Mouse (Mus musculus): Measurements from ENCODE around the gene Commd3.
A peak's percentile ranks its signal among the peaks of the same experiment; 100 is the strongest.

- TF ChIP-seq CTCF (IDR thresholded peaks at IDR 0.05; ENCODE audit: extremely low read depth, insufficient read depth, low read length) (no peak), POLR2A (IDR thresholded peaks at IDR 0.05; ENCODE audit: extremely low read depth, insufficient read depth, low read length) (peak; percentile 89)
Observed at GRCm38 (mm10) chr2:18672133-18672765, at the start of gene Commd3.

Data from cortical plate, adult 2 months (tissue).